Mouse (Mus musculus) spleen, postnatal 36 days (tissue): ENCODE data around the gene Tmem178b.

ENCODE experiments used
- DNase-seq, 2 experiments: peaks; one replicate each; pipeline ENCODE4 v3.0.0; 2022; ENCODE audit warnings: low spot score in 2 of 2, mixed read lengths in 1 of 2

Gene Tmem178b

GRCm38 (mm10) chr6:39917729-39918128, 44.7 kb downstream of the Tmem178b start:
- DNase-seq: no peak

GRCm38 (mm10) chr6:39919011-39919709, 46.1 kb downstream of the Tmem178b start:
- no peak for DNase-seq

GRCm38 (mm10) chr6:39926442-39926841, 53.4 kb downstream of the Tmem178b start:
- no peak for DNase-seq

GRCm38 (mm10) chr6:39936590-39936989, 63.5 kb downstream of the Tmem178b start:
- DNase-seq: no peak

- DNase-seq: no peak
Measured at GRCm38 (mm10) chr6:39940920-39941319, 67.8 kb downstream of the Tmem178b start.

GRCm38 (mm10) chr6:39944854-39945253, 71.8 kb downstream of the Tmem178b start:
- DNase-seq: no peak

GRCm38 (mm10) chr6:39945670-39946440, 72.8 kb downstream of the Tmem178b start:
- DNase-seq: no peak

GRCm38 (mm10) chr6:39946601-39947000, 73.5 kb downstream of the Tmem178b start:
- DNase-seq: no peak

GRCm38 (mm10) chr6:39953951-39954350, 80.9 kb downstream of the Tmem178b start:
- DNase-seq: no peak

- no peak for DNase-seq
Measured at GRCm38 (mm10) chr6:39955211-39955610, 82.1 kb downstream of the Tmem178b start.

- no peak for DNase-seq
Measured at GRCm38 (mm10) chr6:39964606-39965005, 91.5 kb downstream of the Tmem178b start.

- DNase-seq: no peak
Measured at GRCm38 (mm10) chr6:39970281-39970680, 97.2 kb downstream of the Tmem178b start.

GRCm38 (mm10) chr6:39978942-39979341, 105.9 kb downstream of the Tmem178b start:
- no peak for DNase-seq

- no peak for DNase-seq
Measured at GRCm38 (mm10) chr6:39990772-39991171, 117.7 kb downstream of the Tmem178b start.

GRCm38 (mm10) chr6:39991922-39992321, 118.9 kb downstream of the Tmem178b start:
- DNase-seq: no peak

- no peak for DNase-seq
Measured at GRCm38 (mm10) chr6:40006006-40006765, 133.1 kb downstream of the Tmem178b start.

- DNase-seq: no peak
Measured at GRCm38 (mm10) chr6:40008166-40008907, 135.3 kb downstream of the Tmem178b start.

- DNase-seq: no peak
Measured at GRCm38 (mm10) chr6:40009718-40010117, 136.6 kb downstream of the Tmem178b start.

GRCm38 (mm10) chr6:40011066-40011465, 138.0 kb downstream of the Tmem178b start:
- DNase-seq: no peak

- no peak for DNase-seq
Measured at GRCm38 (mm10) chr6:40011609-40012008, 138.5 kb downstream of the Tmem178b start.

- no peak for DNase-seq
Measured at GRCm38 (mm10) chr6:40013407-40013806, 140.3 kb downstream of the Tmem178b start.

- no peak for DNase-seq
Measured at GRCm38 (mm10) chr6:40015185-40015584, 142.1 kb downstream of the Tmem178b start.
